Mouse (Mus musculus) lung, postnatal 0 days (tissue): ENCODE data around the gene Trim67.

ENCODE experiments used
- CTCF ChIP-seq: IDR thresholded peaks from 2 replicates; pipeline ENCODE4 v1.5.1; 2016; ENCODE audit warnings: antibody characterized with exemption, mild to moderate bottlenecking
- EP300 ChIP-seq: IDR thresholded peaks from 2 replicates; pipeline ENCODE4 v1.6.1; 2016; ENCODE audit warnings: antibody characterized with exemption, mild to moderate bottlenecking, control low read depth

- TF ChIP-seq CTCF (no peak), EP300 (no peak)
These were observed 41.7 kb upstream of the Trim67 start for GRCm38 (mm10) chr8:124751191-124751590.
